Mouse (Mus musculus) liver, embryonic 14.5 days (tissue): ENCODE results near the gene Slc22a12.

Source experiments
- CTCF ChIP-seq: IDR thresholded peaks from 2 replicates; pipeline ENCODE4 v1.5.1; 2016; ENCODE audit warnings: antibody characterized with exemption, low read depth, control low read depth
- EP300 ChIP-seq: IDR thresholded peaks from 2 replicates; pipeline ENCODE4 v1.6.1; 2016; ENCODE audit warnings: antibody characterized with exemption, low read depth

DNA sequence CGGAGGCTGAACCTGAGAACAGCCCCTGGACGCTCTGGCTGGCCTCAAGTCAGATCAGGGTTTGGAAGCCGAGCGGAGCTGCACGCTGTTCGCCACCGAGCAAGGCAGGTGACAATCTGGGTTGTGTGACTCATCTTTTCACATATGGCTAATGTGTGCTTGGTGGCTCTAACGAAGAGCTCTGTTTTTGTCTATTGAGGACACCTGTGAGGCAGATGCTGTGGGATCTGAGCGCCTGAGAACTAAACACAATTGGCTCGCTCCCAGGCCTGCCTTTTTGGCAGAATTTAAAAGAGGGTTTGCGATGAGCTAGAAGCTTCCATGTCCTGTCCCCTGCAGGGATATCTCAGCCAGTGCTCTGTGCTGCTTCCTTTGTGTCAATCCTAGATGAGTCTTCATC, 6.7 kb upstream of the Slc22a12 start:
- TF ChIP-seq EP300 (no peak), CTCF (no peak)
